Mouse (Mus musculus) bone marrow, adult 2 months (tissue): ENCODE measurements around the gene Thap11.

Experiments used
- CTCF ChIP-seq: fragments of 200-500 bp; IDR thresholded peaks from 2 replicates; pipeline ENCODE4 v1.5.1; 2011; ENCODE audit warnings: low read length, control low read depth; ENCODE audit not compliant: control insufficient read depth, insufficient read depth
- POLR2A ChIP-seq: fragments of 200-500 bp; IDR thresholded peaks from 2 replicates; pipeline ENCODE4 v1.6.1; 2011; ENCODE audit warnings: low read depth, mild to moderate bottlenecking, control low read depth, low read length, borderline replicate concordance; ENCODE audit not compliant: control insufficient read depth

GRCm38 (mm10) chr8:105811543-105811942, 43.4 kb upstream of the Thap11 start:
- TF ChIP-seq CTCF (no peak), POLR2A (no peak)
